ENCODE assay signal across 27 mouse cellular contexts in the genomic region with DNA sequence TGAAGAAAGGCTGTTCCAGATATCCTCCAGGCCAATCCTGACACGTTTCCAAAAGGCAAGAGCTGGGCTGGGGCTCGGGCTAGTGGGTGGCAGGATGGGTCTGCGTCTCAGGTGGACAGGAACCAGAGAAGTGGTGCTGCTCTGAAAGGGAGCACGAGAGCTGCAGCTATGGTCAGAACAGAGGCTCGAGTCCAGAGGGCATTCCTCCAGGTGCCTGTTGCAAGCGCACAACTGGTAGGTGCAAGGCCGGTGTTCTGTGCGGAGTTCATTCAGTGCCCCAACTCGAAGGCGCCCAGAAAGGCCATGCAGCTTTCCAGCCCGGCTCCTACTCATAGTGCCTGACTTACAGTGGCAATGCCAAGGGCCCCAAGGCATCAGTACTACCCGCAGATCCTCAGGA. TPM values are rescaled to one million over a fixed set of nuclear protein-coding genes. Genes with fewer than 3 reads are reported as not detected.
DNase-seq lines count a peak whose midpoint lies in the region; ATAC-seq and TF ChIP-seq lines count a peak whose summit lies in the region.
"Had no signal": no experiment of that assay in that cellular context is flagged by ENCODE, and none has a peak within 500 bp of the region (broad histone marks: within the 10 kb centered on the region; RNA-seq: fewer than 3 reads in every experiment).

No protein-coding gene starts in this region.

- DNase-seq in kidney, adult 2 months: peak; percentile 50
- no peak for DNase-seq in kidney, postnatal 4 days
- DNase-seq in testis, postnatal 14 days (ENCODE audit: low spot score): no peak
- no peak for DNase-seq in thymus, postnatal 25 days
- no peak for DNase-seq in cerebellum, postnatal 14 days
- DNase-seq: adrenal gland, postnatal 10 days; cerebellum, adult 8-10 months; cerebellum, postnatal 36 days; gastrocnemius, postnatal 25 days; kidney, adult 9 months; layer of hippocampus, adult 9-11 months; thymus, postnatal 14 days had no signal

- no peak overlapping the region for H3K9ac ChIP-seq in liver, embryonic 16.5 days (ENCODE audit: low read depth, low read length)
- H3K9ac ChIP-seq: forebrain, embryonic 13.5 days; hindbrain, embryonic 12.5 days; liver, embryonic 14.5 days; lung, embryonic 15.5 days; midbrain, embryonic 15.5 days; neural tube, embryonic 12.5 days had no signal

- ATAC-seq in liver, embryonic 16.5 days (ENCODE audit: low read depth): peak; percentile 33; the same call in 1 of the 2 replicates
- ATAC-seq: forebrain, embryonic 13.5 days; hindbrain, postnatal 0 days; midbrain, embryonic 15.5 days had no signal

- no peak overlapping the region for H3K27ac ChIP-seq in kidney, adult 2 months (ENCODE audit: insufficient read depth, low read depth, low read length)
- peak overlapping the region; percentile 93 for H3K27ac ChIP-seq in testis, adult 2 months (ENCODE audit: control insufficient read depth, insufficient read depth, low read depth, low read length)
- H3K27ac ChIP-seq in liver, embryonic 16.5 days (ENCODE audit: low read length): no peak overlapping the region
- H3K27ac ChIP-seq: forebrain, embryonic 13.5 days; heart, embryonic 15.5 days; hindbrain, embryonic 12.5 days; hindbrain, postnatal 0 days; intestine, embryonic 15.5 days; limb, embryonic 12.5 days; liver, embryonic 14.5 days; lung, embryonic 15.5 days; midbrain, embryonic 15.5 days; neural tube, embryonic 12.5 days had no signal

- peak; percentile 18 for TF ChIP-seq POLR2A in kidney, adult 2 months (IDR thresholded peaks at IDR 0.05; ENCODE audit: low read depth, low read length)
- TF ChIP-seq POLR2A in testis, adult 2 months (IDR thresholded peaks at IDR 0.05; ENCODE audit: control insufficient read depth, low read depth, low read length): no peak

- no peak for TF ChIP-seq CTCF in kidney, adult 2 months (conservative IDR thresholded peaks at IDR 0.05; ENCODE audit: insufficient read depth, insufficient read length, low read depth, low read length)
- no peak for TF ChIP-seq CTCF in testis, adult 2 months (IDR thresholded peaks at IDR 0.05; ENCODE audit: control insufficient read depth, insufficient read depth, insufficient replicate concordance, low read depth, low read length)

- 72% methylated on average over 12 of the region's 12 CpGs for WGBS in kidney, adult 2 months
- 77% methylated on average over 12 of the region's 12 CpGs for WGBS in liver, embryonic 16.5 days (ENCODE audit: insufficient replicate concordance)

- H3K4me2 ChIP-seq in liver, embryonic 16.5 days (ENCODE audit: low read depth, low read length): no peak overlapping the region
- H3K4me2 ChIP-seq: forebrain, embryonic 13.5 days; hindbrain, embryonic 12.5 days; intestine, embryonic 15.5 days; midbrain, embryonic 15.5 days; neural tube, embryonic 12.5 days had no signal

- H3K27me3 ChIP-seq in kidney, adult 2 months (replicated peaks; ENCODE audit: control insufficient read depth, insufficient read depth, low read length): no peaks in the 10 kb centered on the region
- H3K27me3 ChIP-seq in testis, adult 2 months (ENCODE audit: control insufficient read depth, insufficient read depth, low read length): no peaks in the 10 kb centered on the region
- no peaks in the 10 kb centered on the region for H3K27me3 ChIP-seq in liver, embryonic 16.5 days (ENCODE audit: control insufficient read depth, insufficient read depth, low read depth, low read length)
- H3K27me3 ChIP-seq: forebrain, embryonic 13.5 days; heart, embryonic 15.5 days; hindbrain, embryonic 12.5 days; intestine, embryonic 15.5 days; limb, embryonic 12.5 days; lung, embryonic 15.5 days; midbrain, embryonic 15.5 days; neural tube, embryonic 12.5 days had no signal

- H3K4me3 ChIP-seq in kidney, adult 2 months (ENCODE audit: insufficient read depth, low read depth, low read length): no peak overlapping the region
- peak overlapping the region; percentile 92 for H3K4me3 ChIP-seq in testis, adult 2 months (ENCODE audit: control insufficient read depth, low read depth, low read length)
- H3K4me3 ChIP-seq in liver, embryonic 16.5 days (ENCODE audit: low read depth, low read length): no peak overlapping the region
- H3K4me3 ChIP-seq: forebrain, embryonic 13.5 days; hindbrain, embryonic 12.5 days; intestine, embryonic 15.5 days; lung, embryonic 15.5 days; midbrain, embryonic 15.5 days; neural tube, embryonic 12.5 days had no signal

- peaks cover 2% of the 10 kb centered on the region; the same call in 1 of the 2 replicates for H3K4me1 ChIP-seq in kidney, adult 2 months (ENCODE audit: control insufficient read depth, insufficient read depth, low read length)
- peaks cover 11% of the 10 kb centered on the region for H3K4me1 ChIP-seq in testis, adult 2 months (ENCODE audit: control insufficient read depth, insufficient read depth, low read length)
- H3K4me1 ChIP-seq in liver, embryonic 16.5 days (ENCODE audit: control insufficient read depth, low read depth, low read length): no peaks in the 10 kb centered on the region
- H3K4me1 ChIP-seq: midbrain, embryonic 15.5 days; neural tube, embryonic 12.5 days had no signal

- peaks cover 3% of the 10 kb centered on the region for H3K36me3 ChIP-seq in kidney, adult 2 months (ENCODE audit: control insufficient read depth, insufficient read depth, low read length)
- H3K36me3 ChIP-seq in testis, adult 2 months (ENCODE audit: control insufficient read depth, insufficient read depth, low read length): no peaks in the 10 kb centered on the region; the same call in 1 of the 2 replicates
- peaks cover 4% of the 10 kb centered on the region for H3K36me3 ChIP-seq in liver, embryonic 16.5 days (ENCODE audit: control insufficient read depth, insufficient read depth)

- H3K9me3 ChIP-seq in liver, embryonic 16.5 days (replicated peaks; ENCODE audit: control insufficient read depth, low read length): no peaks in the 10 kb centered on the region
- H3K9me3 ChIP-seq: forebrain, embryonic 13.5 days; heart, embryonic 10.5 days; heart, embryonic 15.5 days; hindbrain, embryonic 12.5 days; intestine, embryonic 15.5 days; limb, embryonic 12.5 days; lung, embryonic 15.5 days; midbrain, embryonic 10.5 days; midbrain, embryonic 15.5 days; neural tube, embryonic 12.5 days had no signal

RNA-seq across cellular contexts. Expression of a gene that starts 1.4 kb away (rescaled TPM):
- polyA plus RNA-seq in kidney, adult 2 months (2012; rRNA removed): 5.9 TPM in 2 replicates
- 603 and 652 TPM in 2 replicates for polyA plus RNA-seq in testis, adult 2 months (2012; rRNA removed)
- polyA plus RNA-seq in liver, embryonic 16.5 days (2015; fragmentation: Nextera tagmentation; extraction: Ambion mirVana): 0.07 TPM in 2 replicates
- polyA plus RNA-seq: embryonic facial prominence, embryonic 11.5 days had no signal

RNA-seq across cellular contexts. Expression of a gene that starts 8.0 kb away (rescaled TPM):
- 30.6 and 31.4 TPM in 2 replicates for polyA plus RNA-seq in kidney, adult 2 months (2012; rRNA removed)
- 744 and 839 TPM in 2 replicates for polyA plus RNA-seq in testis, adult 2 months (2012; rRNA removed)
- polyA plus RNA-seq in liver, embryonic 16.5 days (2015; fragmentation: Nextera tagmentation; extraction: Ambion mirVana): 1.8 and 2.0 TPM in 2 replicates

RNA-seq across cellular contexts. Expression of a gene that starts 11.0 kb away (rescaled TPM):
- 0.09 and 0.41 TPM in 2 replicates for polyA plus RNA-seq in kidney, adult 2 months (2012; rRNA removed)
- 1.9 and 2.0 TPM in 2 replicates for polyA plus RNA-seq in testis, adult 2 months (2012; rRNA removed)
- not detected in 2 replicates for polyA plus RNA-seq in liver, embryonic 16.5 days (2015; fragmentation: Nextera tagmentation; extraction: Ambion mirVana)
- polyA plus RNA-seq: forebrain, embryonic 13.5 days; hindbrain, postnatal 0 days had no signal

RNA-seq across cellular contexts. Expression of a gene that starts 11.4 kb away (rescaled TPM):
- polyA plus RNA-seq in kidney, adult 2 months (2012; rRNA removed): 77.5 and 83.7 TPM in 2 replicates
- 95.8 and 99.6 TPM in 2 replicates for polyA plus RNA-seq in testis, adult 2 months (2012; rRNA removed)
- polyA plus RNA-seq in liver, embryonic 16.5 days (2015; fragmentation: Nextera tagmentation; extraction: Ambion mirVana): 36.4 and 37.3 TPM in 2 replicates

RNA-seq across cellular contexts. Expression of a gene that starts 22.3 kb away (rescaled TPM):
- 9.8 and 10.6 TPM in 2 replicates for polyA plus RNA-seq in kidney, adult 2 months (2012; rRNA removed)
- 5.2 and 5.6 TPM in 2 replicates for polyA plus RNA-seq in testis, adult 2 months (2012; rRNA removed)
- polyA plus RNA-seq in liver, embryonic 16.5 days (2015; fragmentation: Nextera tagmentation; extraction: Ambion mirVana): 6.6 and 7.0 TPM in 2 replicates

Comparison
In these comparisons a context has a peak if more than half of its experiments do, and no peak if none do; other contexts are left out.
1. RNA of a gene that starts 1.4 kb away (polyA plus RNA-seq): 603 to 652 TPM in testis, adult 2 months; 5.9 TPM in kidney, adult 2 months and 0.07 TPM in liver, embryonic 16.5 days; every median in the first group is over 10 times any median in the second.
2. RNA of a gene that starts 8.0 kb away (polyA plus RNA-seq): 744 to 839 TPM in testis, adult 2 months; 30.6 to 31.4 TPM in kidney, adult 2 months and 1.8 to 2.0 TPM in liver, embryonic 16.5 days; every median in the first group is over 10 times any median in the second.